Mouse (Mus musculus) myocyte (in vitro differentiated cells): ENCODE measurements around the gene Tmem56. TPM values are rescaled to one million over a fixed set of nuclear protein-coding genes. Genes with fewer than 3 reads are reported as not detected.

Experiments
- H3K27me3 ChIP-seq: one replicate; pipeline ENCODE4 v1.6.1; 2011; ENCODE audit not compliant: control insufficient read depth, insufficient read depth, insufficient read length
- H3K36me3 ChIP-seq: one replicate; pipeline ENCODE4 v1.6.1; 2011; ENCODE audit not compliant: control insufficient read depth, insufficient read depth
- H3K4me2 ChIP-seq: one replicate; pipeline ENCODE4 v1.6.1; 2011; ENCODE audit warnings: low read depth, control low read depth
- H3K4me3 ChIP-seq: one replicate; pipeline ENCODE4 v1.5.1; 2011; ENCODE audit warnings: mild to moderate bottlenecking, control low read depth, moderate library complexity
- H3K79me2 ChIP-seq: one replicate; pipeline ENCODE4 v1.6.1; 2011; ENCODE audit not compliant: control insufficient read depth, insufficient read depth
- H3ac ChIP-seq: one replicate; pipeline ENCODE4 v1.6.1; 2011; ENCODE audit not compliant: control insufficient read depth, insufficient read length
- CEBPB ChIP-seq: IDR thresholded peaks from 2 replicates; pipeline ENCODE4 v1.6.1; 2011; ENCODE audit warnings: mild to moderate bottlenecking, moderate library complexity; ENCODE audit not compliant: poor library complexity, insufficient read depth, severe bottlenecking
- E2F4 ChIP-seq: IDR thresholded peaks from one replicate; pipeline ENCODE4 v1.6.1; 2011; ENCODE audit warnings: mild to moderate bottlenecking, control low read depth, moderate library complexity; ENCODE audit not compliant: insufficient read depth
- MAX ChIP-seq: IDR thresholded peaks from one replicate; pipeline ENCODE4 v1.6.1; 2011; ENCODE audit warnings: low read depth, mild to moderate bottlenecking, control low read depth
- MYOD1 ChIP-seq, 3 experiments: IDR thresholded peaks; one replicate each; pipeline ENCODE4 v1.6.1; 2011; ENCODE audit warnings: control low read depth in 2 of 3, low read depth in 2 of 3, mild to moderate bottlenecking in 2 of 3, moderate library complexity in 1 of 3; ENCODE audit not compliant: insufficient read length in 2 of 3, control insufficient read depth in 1 of 3
- MYOG ChIP-seq, 3 experiments: IDR thresholded peaks; one replicate each; pipeline ENCODE4 v1.6.1; 2011; ENCODE audit warnings: control low read depth in 2 of 3, low read depth in 2 of 3, mild to moderate bottlenecking in 2 of 3; ENCODE audit not compliant: insufficient read length in 2 of 3, control insufficient read depth in 1 of 3, insufficient read depth in 1 of 3
- POLR2A ChIP-seq: IDR thresholded peaks from one replicate; pipeline ENCODE4 v1.6.1; 2011; ENCODE audit warnings: low read depth, mild to moderate bottlenecking, control low read depth, moderate library complexity; ENCODE audit not compliant: insufficient read length
- POLR2AphosphoS2 ChIP-seq: IDR thresholded peaks from one replicate; pipeline ENCODE4 v1.6.1; 2011; ENCODE audit warnings: low read depth, control low read depth; ENCODE audit not compliant: insufficient read length
- REST ChIP-seq: IDR thresholded peaks from one replicate; pipeline ENCODE4 v1.6.1; 2011; ENCODE audit warnings: mild to moderate bottlenecking, control low read depth, moderate library complexity; ENCODE audit not compliant: insufficient read depth, insufficient read length
- SRF ChIP-seq: IDR thresholded peaks from one replicate; pipeline ENCODE4 v1.6.1; 2011; ENCODE audit warnings: low read depth; ENCODE audit not compliant: control insufficient read depth, insufficient read length
- TCF12 ChIP-seq: IDR thresholded peaks from one replicate; pipeline ENCODE4 v1.6.1; 2011; ENCODE audit warnings: mild to moderate bottlenecking, control low read depth; ENCODE audit not compliant: poor library complexity, insufficient read depth, severe bottlenecking
- TCF3 ChIP-seq: IDR thresholded peaks from one replicate; pipeline ENCODE4 v1.6.1; 2011; ENCODE audit warnings: low read depth, control low read depth; ENCODE audit not compliant: insufficient read length
- USF1 ChIP-seq: IDR thresholded peaks from one replicate; pipeline ENCODE4 v1.6.1; 2011; ENCODE audit warnings: low read depth, mild to moderate bottlenecking, control low read depth, moderate library complexity
- polyA plus RNA-seq: library from polyadenylated mRNA; unstranded; fragments of >200 nt; fragmentation: generic; extraction: Trizol; gene quantifications from one replicate; pipeline ENCODE4 v1.2.1, GENCODE M21; 2012; ENCODE audit warnings: missing spikeins

Tmem56 gene
- polyA plus RNA-seq, 1 experiment: 0.13 TPM

- H3K79me2 ChIP-seq: no peaks in the 10 kb centered on the region
- H3K4me3 ChIP-seq: no peak overlapping the region
- no peak overlapping the region for H3ac ChIP-seq
- TF ChIP-seq USF1 (no peak), TCF12 (no peak), MYOG (IDR thresholded peaks at IDR 0.05; ENCODE audit: control insufficient read depth in 1 of 3, insufficient read depth in 1 of 3, insufficient read length in 2 of 3, low read depth in 2 of 3) (no peak), TCF3 (no peak), CEBPB (no peak), POLR2AphosphoS2 (no peak), MYOD1 (IDR thresholded peaks at IDR 0.05; ENCODE audit: control insufficient read depth in 1 of 3, insufficient read length in 2 of 3, low read depth in 2 of 3) (no peak)
- no peak overlapping the region for H3K4me2 ChIP-seq
- H3K36me3 ChIP-seq: no peaks in the 10 kb centered on the region
- peaks cover 26% of the 10 kb centered on the region for H3K27me3 ChIP-seq
Measured at GRCm38 (mm10) chr3:121258521-121259478, 24.1 kb downstream of the Tmem56 start.

- H3ac ChIP-seq: no peak overlapping the region
- no peak overlapping the region for H3K4me3 ChIP-seq
- H3K4me2 ChIP-seq: no peak overlapping the region
- H3K36me3 ChIP-seq: no peaks in the 10 kb centered on the region
- no peaks in the 10 kb centered on the region for H3K79me2 ChIP-seq
- no peak for TF ChIP-seq TCF12
- no peak for TF ChIP-seq REST
- TF ChIP-seq MYOG (IDR thresholded peaks at IDR 0.05; ENCODE audit: control insufficient read depth in 1 of 3, insufficient read depth in 1 of 3, insufficient read length in 2 of 3, low read depth in 2 of 3): no peak
- TF ChIP-seq E2F4: no peak
- TF ChIP-seq MYOD1 (IDR thresholded peaks at IDR 0.05; ENCODE audit: control insufficient read depth in 1 of 3, insufficient read length in 2 of 3, low read depth in 2 of 3): no peak
- TF ChIP-seq TCF3: no peak
- no peak for TF ChIP-seq POLR2A
- no peak for TF ChIP-seq MAX
- no peak for TF ChIP-seq CEBPB
- no peak for TF ChIP-seq SRF
- no peak for TF ChIP-seq POLR2AphosphoS2
- no peak for TF ChIP-seq USF1
- H3K27me3 ChIP-seq: peaks cover 17% of the 10 kb centered on the region
Measured at GRCm38 (mm10) chr3:121257418-121257817, 25.5 kb downstream of the Tmem56 start.

DNA sequence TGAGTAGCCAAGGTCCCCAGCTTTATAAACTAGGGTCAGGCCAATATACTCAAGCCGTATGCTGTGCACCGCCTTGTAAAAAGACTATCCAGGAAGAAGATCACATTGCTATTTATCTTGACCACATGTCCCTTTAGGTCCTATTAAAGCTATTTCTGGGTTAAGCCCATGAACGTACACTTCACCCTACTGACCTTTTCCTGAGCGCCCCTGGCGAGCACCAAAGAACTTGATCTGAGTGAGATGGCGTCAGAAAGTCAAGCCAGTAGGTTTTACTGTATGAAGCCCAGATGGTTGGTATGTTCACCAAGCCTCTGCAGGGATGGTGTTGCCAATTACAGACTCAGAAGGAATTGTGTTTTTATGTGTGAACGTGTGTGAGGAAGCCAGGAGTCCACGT lies 26.8 kb downstream of the Tmem56 start:
- Histone ChIP-seq H3K36me3 (no peaks in the 10 kb centered on the region), H3K4me2 (no peak overlapping the region), H3K27me3 (peaks cover 12% of the 10 kb centered on the region), H3K4me3 (no peak overlapping the region), H3ac (no peak overlapping the region), H3K79me2 (no peaks in the 10 kb centered on the region)
- no peak for TF ChIP-seq E2F4

GRCm38 (mm10) chr3:121255501-121255900 lies 27.4 kb downstream of the Tmem56 start:
- Histone ChIP-seq H3K36me3 (no peaks in the 10 kb centered on the region), H3ac (no peak overlapping the region), H3K4me3 (no peak overlapping the region), H3K79me2 (no peaks in the 10 kb centered on the region), H3K27me3 (peaks cover 6% of the 10 kb centered on the region), H3K4me2 (no peak overlapping the region)
- TF ChIP-seq MYOD1 (IDR thresholded peaks at IDR 0.05; ENCODE audit: control insufficient read depth in 1 of 3, insufficient read length in 2 of 3, low read depth in 2 of 3) (no peak), REST (no peak), TCF12 (no peak), MAX (no peak)

DNA sequence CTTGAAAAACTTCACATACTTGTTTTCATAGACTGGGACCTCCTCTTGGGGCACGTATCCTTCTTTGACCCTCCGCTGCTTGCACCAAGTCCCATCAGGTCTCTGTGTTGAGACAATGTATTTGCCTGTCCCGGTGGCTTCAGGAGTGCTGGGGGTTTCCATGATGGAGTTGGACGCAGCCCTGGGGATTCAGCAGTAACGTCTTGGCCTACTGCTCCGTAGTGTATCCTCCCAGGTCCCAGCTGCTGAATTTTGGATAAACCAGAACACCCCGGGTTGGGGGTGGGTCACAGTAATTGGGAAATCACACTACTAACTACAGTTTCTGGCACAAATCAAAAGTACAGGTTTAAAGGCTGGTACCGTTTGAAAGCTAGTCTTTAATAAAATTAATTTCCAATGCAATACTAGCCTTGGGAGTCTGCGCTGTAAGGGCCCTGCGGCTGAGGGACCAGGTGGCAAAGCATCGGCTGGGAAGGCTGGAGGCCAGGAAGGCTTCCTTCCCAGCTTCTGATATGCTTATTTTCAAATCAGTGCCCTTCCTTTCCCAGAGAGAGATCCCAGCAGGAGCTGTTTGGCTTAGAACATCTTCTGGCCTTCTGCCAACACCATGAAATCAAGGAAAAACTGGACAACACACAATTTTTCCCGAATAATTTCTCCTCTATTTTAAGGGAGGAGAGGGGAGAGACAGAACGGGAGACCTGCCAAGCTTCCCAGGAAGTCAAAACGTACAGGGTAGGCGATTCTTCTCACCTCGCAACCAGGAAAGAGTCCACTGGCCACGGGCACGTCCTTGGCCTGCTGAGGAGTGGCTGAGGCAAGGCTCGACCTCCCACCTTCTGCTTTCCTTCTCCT lies 32.1 kb downstream of the Tmem56 start:
- H3K4me2 ChIP-seq: no peak overlapping the region
- TF ChIP-seq MYOD1 (IDR thresholded peaks at IDR 0.05; ENCODE audit: control insufficient read depth in 1 of 3, insufficient read length in 2 of 3, low read depth in 2 of 3) (no peak), TCF3 (no peak), REST (no peak)
- H3K79me2 ChIP-seq: no peaks in the 10 kb centered on the region
- no peak overlapping the region for H3K4me3 ChIP-seq
- no peak overlapping the region for H3ac ChIP-seq
- no peaks in the 10 kb centered on the region for H3K27me3 ChIP-seq
- no peaks in the 10 kb centered on the region for H3K36me3 ChIP-seq
